In the genomic region with DNA sequence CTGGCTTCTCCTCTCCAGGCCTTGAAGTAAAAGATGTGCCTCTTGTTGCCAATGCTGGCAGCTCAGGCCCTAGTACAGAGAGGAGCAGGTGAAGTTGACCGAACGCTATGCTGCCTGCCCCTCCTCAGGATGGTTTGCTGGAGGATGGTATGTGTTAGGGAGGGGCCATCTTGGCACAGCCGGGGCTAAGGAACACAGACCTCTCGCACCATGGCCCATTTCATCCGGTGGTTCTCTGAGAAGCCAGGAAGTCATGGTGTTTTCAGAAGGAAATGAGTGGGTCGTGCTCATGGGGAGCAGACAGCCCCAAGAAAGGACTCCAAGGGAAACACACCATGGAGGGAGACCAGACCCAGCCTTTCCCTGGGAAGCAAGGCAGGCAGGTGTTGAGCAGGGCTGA, we compare ENCODE assay signal across 16 mouse cellular contexts.
"Had no signal": no experiment of that assay in that cellular context is flagged by ENCODE, and none has a peak within 500 bp of the region (broad histone marks: within the 10 kb centered on the region; RNA-seq: fewer than 3 reads in every experiment).

No protein-coding gene starts in this region.

- H3K4me2 ChIP-seq: lung, embryonic 15.5 days; midbrain, embryonic 13.5 days; midbrain, embryonic 15.5 days; neural tube, embryonic 12.5 days; stomach, embryonic 15.5 days had no signal

- H3K27ac ChIP-seq: lung, embryonic 15.5 days; macrophage; midbrain, embryonic 13.5 days; midbrain, embryonic 15.5 days; neural tube, embryonic 12.5 days; stomach, embryonic 15.5 days; stomach, postnatal 0 days had no signal

- DNase-seq: lung, adult 2 months; lung, postnatal 14 days; lung, postnatal 36 days; right cerebral cortex, postnatal 14 days; thymus, adult 2 months; thymus, postnatal 25 days; thymus, postnatal 4 days had no signal

- H3K27me3 ChIP-seq: lung, embryonic 15.5 days; midbrain, embryonic 13.5 days; midbrain, embryonic 15.5 days; neural tube, embryonic 12.5 days; stomach, embryonic 15.5 days had no signal

- H3K36me3 ChIP-seq: lung, embryonic 15.5 days; midbrain, embryonic 13.5 days; midbrain, embryonic 15.5 days; neural tube, embryonic 12.5 days; stomach, embryonic 15.5 days had no signal

- ATAC-seq: lung, postnatal 0 days; midbrain, embryonic 13.5 days; midbrain, embryonic 15.5 days had no signal

- H3K9me3 ChIP-seq: lung, embryonic 15.5 days; midbrain, embryonic 13.5 days; midbrain, embryonic 15.5 days; neural tube, embryonic 12.5 days; stomach, embryonic 15.5 days had no signal

- H3K4me1 ChIP-seq: midbrain, embryonic 15.5 days had no signal

- H3K9ac ChIP-seq: lung, embryonic 15.5 days; midbrain, embryonic 13.5 days; midbrain, embryonic 15.5 days; neural tube, embryonic 12.5 days; stomach, embryonic 15.5 days had no signal

- H3K4me3 ChIP-seq: lung, embryonic 15.5 days; megakaryocyte, embryonic 14.5 days; midbrain, embryonic 13.5 days; midbrain, embryonic 15.5 days; neural tube, embryonic 12.5 days; stomach, embryonic 15.5 days had no signal
